Mouse (Mus musculus) small intestine, adult 2 months (tissue): Measurements from ENCODE around the gene Ppp2r5b. TPM values are rescaled to one million over a fixed set of nuclear protein-coding genes. Genes with fewer than 3 reads are reported as not detected.

Source experiments
- H3K27ac ChIP-seq: fragments of 200-500 bp; 2 replicates; pipeline ENCODE4 v1.5.1; 2012; ENCODE audit warnings: low read depth, low read length, control low read depth, inconsistent platforms; ENCODE audit not compliant: insufficient read depth
- H3K27me3 ChIP-seq: fragments of 200-500 bp; 2 replicates; pipeline ENCODE4 v1.6.1; 2012; ENCODE audit warnings: mild to moderate bottlenecking, moderate library complexity, low read length, inconsistent platforms; ENCODE audit not compliant: control insufficient read depth, insufficient read depth
- H3K36me3 ChIP-seq: fragments of 200-500 bp; 2 replicates; pipeline ENCODE4 v1.6.1; 2012; ENCODE audit warnings: mild to moderate bottlenecking, low read length, control low read depth, inconsistent platforms; ENCODE audit not compliant: control insufficient read depth, insufficient read depth
- H3K4me1 ChIP-seq: fragments of 200-500 bp; 2 replicates; pipeline ENCODE4 v1.6.1; 2012; ENCODE audit warnings: low read length, inconsistent platforms, mixed read lengths; ENCODE audit not compliant: control insufficient read depth, insufficient read depth, insufficient read length
- H3K4me3 ChIP-seq: fragments of 200-500 bp; 2 replicates; pipeline ENCODE4 v1.5.1; 2012; ENCODE audit warnings: low read depth, mild to moderate bottlenecking, control low read depth, inconsistent platforms, low read length, moderate library complexity
- CTCF ChIP-seq: fragments of 200-500 bp; IDR thresholded peaks from 2 replicates; pipeline ENCODE4 v1.5.1; 2012; ENCODE audit warnings: low read depth, mild to moderate bottlenecking, control low read depth, inconsistent platforms, low read length, moderate library complexity, mixed read lengths; ENCODE audit not compliant: insufficient replicate concordance, insufficient read length; ENCODE audit errors: extremely low read depth
- POLR2A ChIP-seq: fragments of 200-500 bp; IDR thresholded peaks from 2 replicates; pipeline ENCODE4 v1.6.1; 2012; ENCODE audit warnings: low read depth, mild to moderate bottlenecking, control low read depth, inconsistent platforms, low read length, moderate library complexity
- WGBS: fragments of 180-500 bp; shearing (Covaris S2); methylation state at CpG from one replicate; pipeline ENCODE4 v1.1.7; 2018; 5-methylcytosine and 5-hydroxymethylcytosine counted together
- polyA plus RNA-seq: library from polyadenylated mRNA; depleted of rRNA; stranded (reverse); fragments of >200 nt; gene quantifications from 2 replicates; pipeline ENCODE4 v1.2.3, GENCODE M21; 2012

Ppp2r5b gene
- polyA plus RNA-seq, 1 experiment = 112 TPM

DNA sequence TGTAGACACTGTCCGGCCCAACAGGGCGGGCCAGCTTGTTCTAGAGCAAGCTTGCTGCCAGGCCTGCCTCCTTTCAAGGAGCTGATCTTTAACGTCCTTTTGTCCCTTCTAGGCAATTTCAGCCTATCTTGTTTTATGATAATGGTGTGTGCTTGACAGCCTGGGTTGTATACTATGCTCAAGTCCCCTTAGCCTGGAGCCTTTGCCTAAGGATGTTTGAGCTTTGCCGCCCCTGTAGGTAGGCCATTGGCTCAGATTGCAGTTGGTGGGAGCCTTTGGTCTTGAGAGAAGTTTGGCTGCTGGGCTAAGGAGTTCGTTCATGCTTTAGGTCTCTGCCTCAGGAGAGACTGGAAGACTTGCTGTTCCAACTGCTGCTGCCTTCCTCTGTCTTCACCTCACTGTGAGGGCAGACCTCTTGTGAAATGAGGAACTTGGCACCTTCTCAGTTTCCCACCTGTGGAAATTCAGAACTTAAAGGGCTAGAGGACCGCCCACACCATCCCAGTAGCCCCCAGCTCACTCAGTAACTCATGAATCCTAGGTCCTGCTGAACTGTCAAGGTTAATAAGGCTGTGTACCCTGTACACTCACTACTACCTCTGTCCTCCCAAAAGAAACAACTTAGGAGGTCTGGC, 42.9 kb upstream of the Ppp2r5b start:
- peaks cover 27% of the 10 kb centered on the region for H3K4me1 ChIP-seq
- H3K27me3 ChIP-seq = no peaks in the 10 kb centered on the region
- H3K27ac ChIP-seq = peak overlapping the region; percentile 88
- peak overlapping the region; percentile 91 for H3K4me3 ChIP-seq
- peaks cover 40% of the 10 kb centered on the region for H3K36me3 ChIP-seq
- WGBS = 18% methylated on average over 6 of the region's 6 CpGs
- TF ChIP-seq CTCF (no peak), POLR2A (no peak; the same call in 1 of the 2 replicates)

DNA sequence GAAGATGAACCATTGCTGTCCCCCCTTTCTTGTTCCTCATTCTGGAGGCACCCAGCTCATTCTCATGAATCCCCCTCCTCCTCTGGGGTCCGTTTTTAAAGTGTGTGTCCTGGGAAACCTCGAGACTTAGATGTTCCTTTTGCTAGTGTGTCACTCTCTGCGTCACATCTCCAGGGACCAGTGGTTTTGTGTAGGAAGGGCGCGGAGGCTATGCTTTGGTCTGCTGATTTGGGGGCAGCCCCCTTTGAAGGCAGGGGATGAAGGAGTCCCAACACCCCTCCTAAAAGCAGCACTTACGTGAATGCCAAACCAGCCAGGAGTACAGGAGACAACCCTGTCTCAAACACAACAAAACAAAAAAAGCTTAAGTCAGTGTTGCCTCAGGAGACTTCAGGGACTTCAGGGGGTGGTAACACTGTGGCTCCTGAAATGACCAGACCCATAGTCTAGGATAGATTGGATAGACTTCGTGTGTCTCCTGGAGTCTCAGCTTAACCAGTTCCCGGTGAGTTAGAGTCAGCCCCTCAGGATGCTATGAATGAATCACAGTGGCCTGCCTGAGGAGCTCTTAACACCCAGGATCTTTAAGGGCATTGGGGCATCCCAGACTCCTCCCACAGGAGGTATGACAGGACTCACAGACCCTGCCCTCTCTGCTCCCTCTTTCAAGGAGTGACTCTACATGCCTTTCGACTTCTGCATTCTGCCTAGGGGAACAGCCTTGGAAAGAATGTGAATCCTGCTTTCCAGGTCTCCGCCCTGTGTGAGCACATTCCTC, 42.2 kb upstream of the Ppp2r5b start:
- H3K36me3 ChIP-seq = peaks cover 34% of the 10 kb centered on the region
- peak overlapping the region; percentile 91 for H3K4me3 ChIP-seq
- peak overlapping the region; percentile 88 for H3K27ac ChIP-seq
- peaks cover 33% of the 10 kb centered on the region for H3K4me1 ChIP-seq
- WGBS = 6% methylated on average over 10 of the region's 10 CpGs
- no peaks in the 10 kb centered on the region for H3K27me3 ChIP-seq
- TF ChIP-seq CTCF (no peak), POLR2A (peak; percentile 58; the same call in 1 of the 2 replicates)

DNA sequence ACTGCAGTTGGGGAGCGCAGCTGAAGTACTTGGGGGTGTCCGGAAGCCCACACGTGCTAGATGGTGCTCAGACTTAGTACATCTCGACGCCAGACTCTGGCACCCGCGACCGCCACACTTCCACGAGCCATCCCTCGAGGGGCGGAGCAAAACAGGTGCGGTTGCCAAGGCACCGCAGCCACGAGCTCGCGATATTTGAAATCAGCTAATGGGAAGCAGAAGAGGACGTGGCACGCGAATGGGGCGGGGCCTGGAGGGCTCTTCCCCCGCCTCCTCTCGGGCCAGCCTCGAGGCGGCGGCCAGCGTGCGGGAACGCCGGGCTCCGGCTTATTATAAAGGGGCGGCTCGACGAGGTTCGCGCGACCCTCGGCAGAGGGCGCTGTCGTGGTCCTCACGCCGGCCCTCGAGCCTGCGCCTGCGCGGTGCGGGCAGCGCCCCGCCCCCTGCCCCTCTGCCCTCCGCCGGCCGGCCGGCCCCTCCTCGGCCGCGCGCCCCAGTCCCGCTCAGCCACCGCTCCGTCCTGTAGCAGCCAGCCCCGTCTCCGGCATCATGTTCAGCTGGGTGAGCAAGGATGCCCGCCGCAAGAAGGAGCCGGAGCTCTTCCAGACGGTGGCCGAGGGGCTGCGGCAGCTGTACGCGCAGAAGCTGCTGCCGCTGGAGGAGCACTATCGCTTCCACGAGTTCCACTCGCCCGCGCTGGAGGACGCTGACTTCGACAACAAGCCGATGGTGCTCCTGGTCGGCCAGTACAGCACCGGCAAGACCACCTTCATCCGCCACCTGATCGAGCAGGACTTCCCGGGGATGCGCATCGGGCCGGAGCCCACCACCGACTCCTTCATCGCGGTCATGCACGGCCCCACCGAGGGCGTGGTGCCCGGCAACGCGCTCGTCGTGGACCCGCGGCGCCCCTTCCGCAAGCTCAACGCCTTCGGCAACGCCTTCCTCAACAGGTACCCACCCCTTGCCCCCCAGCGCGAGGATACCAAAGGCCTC, 41.1 kb upstream of the Ppp2r5b start, which contains the start of gene Ehd1:
Gene Ehd1, plus strand, starts transcription at position 300 of the 996 bp plus-strand sequence.
- Histone ChIP-seq H3K27me3 (no peaks in the 10 kb centered on the region), H3K4me1 (peaks cover 40% of the 10 kb centered on the region), H3K27ac (peak within 1 kb of the TSS; percentile 88), H3K36me3 (peaks cover 24% of the 10 kb centered on the region), H3K4me3 (peak within 1 kb of the TSS; percentile 91)
- under 1% methylated on average over 105 of the region's 106 CpGs for WGBS
- TF ChIP-seq POLR2A (peak; percentile 66; the same call in 1 of the 2 replicates), CTCF (peak; percentile 72)

DNA sequence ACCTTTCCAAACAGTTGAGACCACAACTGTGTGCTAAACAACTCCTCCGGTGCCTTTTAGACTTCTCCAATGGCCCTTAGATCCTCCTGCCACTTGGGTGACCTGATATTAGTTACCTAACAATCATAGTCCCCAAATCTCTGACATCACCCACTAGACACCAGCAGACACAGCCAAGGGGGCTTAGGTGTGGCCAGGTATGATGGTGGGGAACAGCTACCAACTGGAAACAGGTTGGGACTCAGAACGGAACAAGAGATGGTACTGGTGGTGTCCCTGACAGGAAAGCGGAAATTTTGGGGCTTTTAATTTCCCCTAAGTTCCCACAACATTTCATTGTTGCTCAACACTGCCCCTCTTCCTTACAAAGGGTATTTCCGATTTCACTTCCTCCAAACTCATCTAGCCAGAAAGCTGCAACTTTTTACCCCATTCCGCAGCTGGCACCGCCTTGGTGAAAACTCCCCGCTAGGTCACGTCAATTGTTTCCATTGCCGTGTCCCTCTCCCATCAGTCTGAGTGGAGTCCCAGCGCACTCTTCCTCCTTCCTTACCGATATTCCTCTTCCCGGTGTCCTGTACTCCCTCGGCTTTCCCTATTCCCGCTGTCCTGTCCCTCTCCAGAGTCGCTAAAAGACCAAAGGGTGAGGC, 40.2 kb upstream of the Ppp2r5b start:
- Histone ChIP-seq H3K27me3 (no peaks in the 10 kb centered on the region), H3K36me3 (peaks cover 16% of the 10 kb centered on the region), H3K4me3 (peak overlapping the region; percentile 91), H3K4me1 (peaks cover 44% of the 10 kb centered on the region), H3K27ac (peak overlapping the region; percentile 84)
- TF ChIP-seq CTCF = no peak
- TF ChIP-seq POLR2A = no peak
- WGBS = 4% methylated on average over 15 of the region's 15 CpGs

DNA sequence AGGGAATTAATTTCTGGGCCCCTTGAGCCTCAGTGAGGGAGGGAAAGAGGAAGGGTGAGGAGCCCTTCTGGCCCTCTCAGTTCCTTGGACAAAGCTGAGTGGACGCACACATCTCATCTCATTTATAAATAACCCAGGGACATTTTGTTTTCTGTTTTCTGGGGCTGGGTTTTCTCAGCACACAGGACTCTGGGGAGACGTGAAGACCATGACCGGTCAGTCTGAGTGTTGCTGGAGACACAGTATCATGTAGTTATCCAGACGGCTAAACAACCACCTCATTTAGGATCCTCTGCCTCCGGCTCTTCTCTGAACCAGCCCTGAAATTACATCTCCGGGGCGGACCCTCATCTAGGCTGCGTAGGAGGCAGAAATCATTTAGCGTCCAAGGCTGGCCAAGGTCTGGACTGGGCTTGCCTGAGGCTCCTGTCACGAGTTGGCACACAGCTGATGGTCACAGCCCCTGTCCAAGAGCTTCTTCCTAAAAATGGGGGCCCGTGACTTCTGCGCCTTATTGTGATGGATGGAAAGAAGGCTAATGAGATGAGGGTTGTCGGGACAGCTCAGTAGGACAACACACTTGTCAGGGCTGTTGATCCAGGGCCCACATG, 38.4 kb upstream of the Ppp2r5b start:
- peak overlapping the region; percentile 27 for H3K27ac ChIP-seq

DNA sequence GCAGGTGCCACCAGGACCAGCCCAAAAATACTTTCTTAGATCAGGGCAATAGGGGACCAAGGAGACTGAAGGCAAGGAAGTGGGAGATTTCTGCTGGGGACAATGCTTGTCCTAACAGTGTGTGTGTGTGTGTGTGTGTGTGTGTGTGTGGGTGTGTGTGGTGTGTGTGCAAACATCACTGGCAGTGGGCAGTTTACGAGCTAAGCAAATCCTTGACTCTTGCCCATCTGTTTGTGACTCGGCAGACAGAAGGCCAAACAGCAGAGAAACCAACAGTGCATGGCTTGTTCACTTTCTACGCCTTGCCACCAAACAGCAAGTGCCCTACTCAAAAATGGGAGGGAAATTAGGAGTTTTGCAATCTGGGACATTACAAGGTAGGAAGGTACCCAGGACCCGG, 37.9 kb upstream of the Ppp2r5b start:
- no peak for TF ChIP-seq CTCF
- TF ChIP-seq POLR2A = no peak
- Histone ChIP-seq H3K27me3 (no peaks in the 10 kb centered on the region), H3K4me1 (peaks cover 42% of the 10 kb centered on the region), H3K36me3 (no peaks in the 10 kb centered on the region), H3K27ac (peak overlapping the region; percentile 27), H3K4me3 (no peak overlapping the region)
- 62% methylated on average over 4 of the region's 4 CpGs for WGBS

More for the DNA sequence above, 38.4 kb upstream of the Ppp2r5b start:
- H3K4me1 ChIP-seq = peaks cover 46% of the 10 kb centered on the region
- 89% methylated on average over 13 of the region's 13 CpGs for whole genome bisulfite sequencing
- H3K4me3 ChIP-seq = no peak overlapping the region
- H3K36me3 ChIP-seq = 0 out of 2 replicates have a peak, but pooled peaks cover 3% of the 10 kb centered on the region
- H3K27me3 ChIP-seq = no peaks in the 10 kb centered on the region
- TF ChIP-seq POLR2A (no peak), CTCF (no peak)
